Mouse (Mus musculus): ENCODE results near the gene Cdc42ep3. TPM values are rescaled to one million over a fixed set of nuclear protein-coding genes. Genes with fewer than 3 reads are reported as not detected.

The Cdc42ep3 gene
- total RNA-seq, 2 experiments from 2014 or later, result 13.7 to 16.4 TPM

GRCm38 (mm10) chr17:79291672-79292071 lies 63.2 kb downstream of the Cdc42ep3 start:
- DNase-seq (ENCODE audit: low spot score in 2 of 2), result no peak

DNA sequence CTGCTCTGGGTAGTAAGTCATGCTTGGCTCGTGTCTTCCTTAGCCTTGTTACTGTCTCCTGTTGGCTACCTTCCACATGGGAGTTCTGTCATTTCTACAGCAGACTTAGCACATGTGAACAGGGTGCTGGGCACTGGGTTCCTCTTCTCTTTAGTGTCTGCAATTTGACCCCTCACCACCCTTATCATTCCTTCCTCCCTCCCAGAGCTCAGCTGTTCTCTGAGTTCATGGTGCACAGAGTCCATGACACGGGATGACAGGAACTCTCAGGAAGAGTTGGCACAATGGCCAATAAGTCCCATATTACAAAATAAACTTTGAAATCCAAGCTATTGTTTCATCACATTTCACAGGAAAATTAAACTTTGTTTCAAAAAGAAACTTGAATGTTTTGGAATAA lies 64.2 kb downstream of the Cdc42ep3 start:
- DNase-seq (ENCODE audit: low spot score in 2 of 2), result no peak

DNA sequence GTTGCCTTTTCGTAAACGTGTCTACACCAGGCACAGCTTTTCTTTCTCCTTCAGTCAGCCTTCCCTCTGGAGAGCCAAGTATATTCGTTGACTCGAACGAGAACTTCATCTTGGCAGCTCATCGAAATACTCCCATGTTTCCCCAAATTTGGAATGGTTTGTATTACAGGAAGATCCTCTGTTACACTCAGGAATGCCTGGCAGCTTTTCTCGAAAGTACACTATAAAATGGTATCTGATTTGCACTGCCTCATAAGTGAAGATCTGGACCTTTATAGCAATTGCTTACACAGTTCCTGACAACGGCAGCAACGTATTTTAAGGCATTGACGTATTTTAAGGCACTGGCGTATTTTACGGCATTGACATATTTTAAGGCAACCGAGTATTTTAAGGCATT lies 67.6 kb downstream of the Cdc42ep3 start:
- no peak for DNase-seq (ENCODE audit: low spot score in 2 of 2)

- DNase-seq (ENCODE audit: low spot score in 2 of 2), result no peak
Observed at GRCm38 (mm10) chr17:79285030-79285601, 69.8 kb downstream of the Cdc42ep3 start.
